Mouse (Mus musculus) ES-E14 (cell line): ENCODE results near the gene Ptprs. TPM values are rescaled to one million over a fixed set of nuclear protein-coding genes. Genes with fewer than 3 reads are reported as not detected.

Source experiments
- DNase-seq: peaks from one replicate; pipeline ENCODE4 v3.0.0-alpha.2; 2013; ENCODE audit warnings: low read depth, low spot score
- H3K27ac ChIP-seq: 2 replicates; pipeline ENCODE4 v1.5.1; 2012; ENCODE audit warnings: low read depth, mild to moderate bottlenecking, low read length, moderate library complexity, mixed read lengths; ENCODE audit not compliant: poor library complexity, insufficient read depth, severe bottlenecking
- H3K36me3 ChIP-seq: 2 replicates; pipeline ENCODE4 v1.6.1; 2012; ENCODE audit warnings: mild to moderate bottlenecking, low read length, moderate library complexity, mixed read lengths; ENCODE audit not compliant: control insufficient read depth, poor library complexity, insufficient read depth, severe bottlenecking
- H3K4me1 ChIP-seq, 2 experiments: fragments of 150-350 bp in 1 of 2; sonication (generic) in 1 of 2; 2 replicates each; pipeline ENCODE4 v1.6.1; 2012; ENCODE audit warnings: low read length in 2 of 2, mild to moderate bottlenecking in 1 of 2, mixed read lengths in 1 of 2; ENCODE audit not compliant: control insufficient read depth in 2 of 2, insufficient read depth in 2 of 2, poor library complexity in 1 of 2
- H3K4me3 ChIP-seq, 2 experiments: fragments of 150-350 bp in 1 of 2; sonication (generic) in 1 of 2; 2 replicates each; pipeline ENCODE4 v1.5.1; 2012; ENCODE audit warnings: low read length in 2 of 2, low read depth in 1 of 2, mild to moderate bottlenecking in 1 of 2, mixed read lengths in 1 of 2; ENCODE audit not compliant: insufficient read depth in 1 of 2, poor library complexity in 1 of 2, severe bottlenecking in 1 of 2
- H3K9ac ChIP-seq: 2 replicates; pipeline ENCODE4 v1.6.1; 2012; ENCODE audit warnings: low read depth, mild to moderate bottlenecking, low read length, mixed read lengths; ENCODE audit not compliant: poor library complexity, insufficient read depth, severe bottlenecking
- H3K9me3 ChIP-seq: fragments of 150-350 bp; sonication (generic); 2 replicates; pipeline ENCODE4 v1.6.1; 2012; ENCODE audit warnings: low read depth, mild to moderate bottlenecking, low read length; ENCODE audit not compliant: control insufficient read depth, insufficient read depth
- CHD2 ChIP-seq: IDR thresholded peaks from 2 replicates; pipeline ENCODE4 v1.6.1; 2014; ENCODE audit warnings: mild to moderate bottlenecking, low read depth, low read length, inconsistent platforms
- HCFC1 ChIP-seq: IDR thresholded peaks from 2 replicates; pipeline ENCODE4 v1.6.1; 2012; ENCODE audit warnings: low read length, inconsistent platforms, borderline replicate concordance; ENCODE audit not compliant: insufficient read depth
- MAFK ChIP-seq: IDR thresholded peaks from 2 replicates; pipeline ENCODE4 v1.6.1; 2014; ENCODE audit warnings: mild to moderate bottlenecking, low read depth, low read length, inconsistent platforms; ENCODE audit not compliant: insufficient read depth
- ZC3H11A ChIP-seq: IDR thresholded peaks from 2 replicates; pipeline ENCODE4 v1.6.1; 2012; ENCODE audit warnings: low read depth, mild to moderate bottlenecking, inconsistent platforms, low read length, borderline replicate concordance
- ZNF384 ChIP-seq: IDR thresholded peaks from 2 replicates; pipeline ENCODE4 v1.6.1; 2012; ENCODE audit warnings: low read depth, low read length, inconsistent platforms
- in situ Hi-C, 2 experiments: fragments of 600-800 bp; cut with MboI; formaldehyde crosslinking; loops; one replicate each; pipeline ENCODE4 v1.15.1; 2025; ENCODE audit warnings: low sequenced_read_pairs in 2 of 2, inconsistent platforms in 1 of 2; ENCODE audit not compliant: unreplicated experiment in 2 of 2
- total RNA-seq: library from RNA; depleted of rRNA; stranded (reverse); fragments of 300-350 nt; gene quantifications from 2 replicates; pipeline ENCODE4 v1.2.3, GENCODE M21; 2012

The Ptprs gene
- total RNA-seq, 1 experiment = 128 TPM

DNA sequence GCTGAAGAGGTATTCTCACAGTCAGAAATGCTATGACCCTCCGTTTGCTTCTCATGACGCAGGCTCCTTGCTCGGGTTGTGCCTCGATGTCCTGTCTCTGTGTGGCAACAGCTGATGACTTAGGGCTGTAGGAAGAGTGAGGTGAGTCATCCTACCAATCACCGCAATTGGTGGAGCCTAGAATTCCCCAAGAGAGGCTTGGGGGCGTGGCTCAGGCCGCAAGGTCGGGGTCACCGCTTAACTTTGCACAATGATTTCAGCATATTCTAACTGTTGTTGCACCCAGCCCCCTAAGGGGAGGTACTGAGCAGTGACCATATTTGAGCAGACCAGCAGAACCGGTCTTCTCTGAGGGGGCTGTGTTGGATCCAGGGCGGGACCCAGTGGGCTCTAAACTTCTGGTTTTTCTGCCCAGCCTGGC lies 1.9 kb upstream of the Ptprs start:
- Histone ChIP-seq H3K9me3 (no peaks in the 10 kb centered on the region), H3K27ac (no peak overlapping the region), H3K9ac (no peak overlapping the region), H3K36me3 (no peaks in the 10 kb centered on the region), H3K4me3 (no peak overlapping the region), H3K4me1 (peaks cover 7 to 22% of the 10 kb centered on the region in 2 experiments; a peak in 2 of 4 replicates)
- DNase-seq = no peak
- no peak for TF ChIP-seq MAFK
- no peak for TF ChIP-seq HCFC1
- no peak for TF ChIP-seq ZC3H11A
- TF ChIP-seq ZNF384 = no peak
- no peak for TF ChIP-seq CHD2
- in situ Hi-C loops = no loop called here

DNA sequence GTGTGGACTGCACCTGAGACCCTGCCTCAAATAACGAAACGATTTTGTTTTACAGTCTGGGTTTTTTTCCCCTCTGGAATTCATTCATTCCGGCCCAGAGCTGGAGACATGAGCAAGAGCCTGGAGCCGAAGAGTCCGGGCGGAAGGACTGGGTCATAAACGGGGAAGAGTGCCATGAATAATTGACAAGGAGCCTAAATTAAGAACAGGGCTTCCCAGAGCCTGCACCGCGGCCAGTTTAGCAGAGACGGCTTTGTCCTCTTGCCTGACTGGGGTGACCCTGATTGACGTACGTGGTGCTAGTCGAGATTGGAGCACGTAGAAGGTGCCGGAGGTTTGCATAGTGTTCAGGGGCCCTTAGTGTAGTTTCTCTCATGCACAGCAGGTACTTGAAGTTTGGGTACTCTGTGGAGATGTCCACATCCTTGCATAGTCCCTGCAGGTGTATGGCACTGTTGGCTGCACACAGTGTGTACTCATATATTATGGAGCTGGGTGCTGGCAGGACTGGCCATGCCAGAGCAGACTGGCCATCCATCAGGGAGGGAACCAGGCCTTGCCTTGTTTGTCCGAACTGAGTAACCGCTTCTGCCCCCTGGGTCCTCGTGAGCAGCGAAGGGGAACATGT lies 1.0 kb upstream of the Ptprs start:
- DNase-seq = no peak
- Histone ChIP-seq H3K36me3 (no peaks in the 10 kb centered on the region), H3K4me1 (peaks cover 7 to 28% of the 10 kb centered on the region in 2 experiments; a peak in 2 of 4 replicates), H3K9me3 (no peaks in the 10 kb centered on the region), H3K27ac (no peak overlapping the region), H3K9ac (no peak overlapping the region), H3K4me3 (no peak overlapping the region)
- TF ChIP-seq HCFC1 = no peak
- no peak for TF ChIP-seq MAFK
- no peak for TF ChIP-seq ZC3H11A
- TF ChIP-seq CHD2 = no peak
- TF ChIP-seq ZNF384 = no peak
- in situ Hi-C loops = no loop called here

DNA sequence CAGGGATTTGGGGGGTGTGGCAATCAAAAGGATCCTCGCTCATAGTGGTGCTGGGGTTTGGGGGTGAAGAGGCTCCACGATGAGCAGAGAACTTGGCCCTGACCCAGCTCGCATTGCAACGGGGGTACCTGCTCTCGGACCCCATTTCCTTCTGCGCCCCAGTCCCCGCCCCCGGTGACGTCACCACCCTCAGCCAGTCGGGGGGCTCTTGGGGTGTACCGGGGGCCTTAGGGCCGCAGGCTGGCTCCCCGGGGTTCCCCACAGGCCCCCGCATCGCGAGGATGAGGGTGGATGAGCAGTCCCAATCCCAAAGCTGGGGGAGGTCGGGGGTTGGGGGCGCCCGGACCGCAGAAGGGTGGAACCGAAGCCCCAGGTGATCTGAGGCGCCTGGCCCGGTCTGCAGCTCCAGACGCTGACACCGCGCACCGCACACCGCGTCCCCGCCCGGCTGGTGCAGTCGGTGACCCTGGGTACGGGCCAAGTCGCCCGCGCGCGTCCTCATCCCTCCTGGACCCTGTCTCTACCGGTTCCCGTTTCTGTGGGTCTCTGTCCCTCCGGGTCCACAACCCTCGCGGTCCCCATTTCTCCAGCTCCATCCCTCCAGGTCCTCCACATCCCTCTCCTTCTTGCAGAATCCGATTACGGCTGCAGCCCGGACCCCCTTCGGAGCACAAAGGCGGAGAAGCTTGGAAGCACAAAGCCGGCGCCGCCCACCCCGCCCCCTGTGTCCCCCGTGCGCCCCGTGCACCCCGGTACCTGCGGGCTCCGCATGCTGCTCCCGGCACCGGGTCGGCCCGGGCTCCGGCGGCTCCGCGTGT lies 490 bp downstream of the Ptprs start:
- no peak for DNase-seq
- TF ChIP-seq CHD2 = no peak
- no peak for TF ChIP-seq HCFC1
- no peak for TF ChIP-seq ZNF384
- TF ChIP-seq ZC3H11A = no peak
- no peak for TF ChIP-seq MAFK
- in situ Hi-C loops = no loop called here
- Histone ChIP-seq H3K9me3 (no peaks in the 10 kb centered on the region), H3K36me3 (no peaks in the 10 kb centered on the region), H3K4me3 (peak overlapping the region; percentile 73 to 92), H3K27ac (no peak overlapping the region; the same call in 1 of the 2 replicates), H3K9ac (peak overlapping the region; percentile 72), H3K4me1 (peaks cover 7 to 40% of the 10 kb centered on the region in 2 experiments; a peak in 3 of 4 replicates)

DNA sequence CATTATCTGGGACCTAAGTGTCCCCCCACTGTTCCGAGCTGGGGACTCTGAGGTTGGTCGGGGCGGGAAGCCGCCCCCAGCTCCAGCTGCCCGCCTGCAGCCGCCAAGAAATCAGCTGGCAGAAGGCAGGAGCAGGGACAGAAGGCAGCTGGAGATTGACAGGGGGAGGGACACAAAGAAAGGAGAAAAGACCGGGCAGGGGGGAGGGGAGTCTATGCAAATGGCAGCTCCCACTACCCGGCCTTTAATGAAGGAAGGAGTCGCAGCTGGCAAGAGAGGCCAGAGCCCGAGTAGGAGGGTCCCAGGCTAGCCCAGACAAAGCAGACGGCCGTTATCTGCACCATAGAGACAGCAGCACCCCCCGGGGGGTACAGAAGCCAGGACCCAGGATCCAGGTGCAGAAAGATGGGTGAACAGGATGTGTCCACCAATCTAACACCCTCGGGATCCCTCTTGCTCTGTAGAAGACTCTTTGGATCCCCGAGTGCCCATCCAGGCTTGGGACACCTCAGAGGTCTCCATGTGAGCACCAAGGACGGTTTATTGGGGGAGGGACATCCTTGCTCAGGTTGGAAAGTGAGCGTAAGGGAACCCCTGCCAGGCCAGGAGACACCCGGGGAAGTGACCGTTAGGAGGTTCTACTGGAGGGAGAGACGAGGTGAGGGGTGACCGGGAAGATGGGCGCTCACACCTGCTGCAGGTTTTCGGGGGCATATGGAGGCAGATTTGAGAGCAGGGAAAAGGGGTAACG lies 1.3 kb downstream of the Ptprs start:
- DNase-seq = no peak
- Histone ChIP-seq H3K36me3 (no peaks in the 10 kb centered on the region), H3K4me1 (peaks cover 7 to 44% of the 10 kb centered on the region in 2 experiments; a peak in 3 of 4 replicates), H3K27ac (no peak overlapping the region), H3K9ac (peak overlapping the region; percentile 72; the same call in 1 of the 2 replicates), H3K9me3 (no peaks in the 10 kb centered on the region), H3K4me3 (peak overlapping the region; percentile 73 to 92)
- in situ Hi-C loops = no loop called here
- TF ChIP-seq HCFC1 = no peak
- no peak for TF ChIP-seq ZC3H11A
- TF ChIP-seq ZNF384 = no peak
- no peak for TF ChIP-seq MAFK
- TF ChIP-seq CHD2 = no peak
